ENCODE assay signal across 8 mouse cellular contexts in genomic region chr5:139344021-139344686, GRCm38 (mm10). TPM values are rescaled to one million over a fixed set of nuclear protein-coding genes. Genes with fewer than 3 reads are reported as not detected.
A peak's percentile ranks its signal among the peaks of the same experiment; 100 is the strongest.
DNase-seq lines count a peak whose midpoint lies in the region; ATAC-seq lines count a peak whose summit lies in the region.

No protein-coding gene starts in this region.

- peak overlapping the region; percentile 98 for H3K4me2 ChIP-seq in intestine, embryonic 14.5 days (ENCODE audit: low read length)

- no peak overlapping the region for H3K27ac ChIP-seq in intestine, embryonic 14.5 days (ENCODE audit: low read depth)

- no peaks in the 10 kb centered on the region for H3K9me3 ChIP-seq in intestine, embryonic 14.5 days (ENCODE audit: control insufficient read depth, low read length)

- peak; percentile 81 for DNase-seq in 3134 (ENCODE audit: extremely low read depth, insufficient read length, low spot score)
- peak; percentile 77 to 92 for DNase-seq in adrenal gland, adult (ENCODE audit: inconsistent age in 2 of 2, low spot score in 1 of 2)
- peak; percentile 91 for DNase-seq in embryo, embryonic 10 days (ENCODE audit: low spot score)
- peak; percentile 83 for DNase-seq in gastrocnemius, postnatal 14 days
- DNase-seq in intestine, embryonic 14.5 days (ENCODE audit: low spot score): peak; percentile 91
- peak; percentile 67 to 73 for DNase-seq in left cerebral cortex, postnatal 36 days (ENCODE audit: low spot score in 2 of 2)
- peak; percentile 87 for DNase-seq in mesoderm, embryonic 11.5 days (ENCODE audit: low read depth, low spot score)
- peak; percentile 74 for DNase-seq in skeletal muscle tissue, adult 2 months (ENCODE audit: low read depth, low spot score)

- peaks cover 35% of the 10 kb centered on the region for H3K36me3 ChIP-seq in intestine, embryonic 14.5 days (ENCODE audit: control insufficient read depth, insufficient read depth, low read length)

- H3K4me3 ChIP-seq in intestine, embryonic 14.5 days (ENCODE audit: low read depth, low read length): peak overlapping the region; percentile 96

- no peaks in the 10 kb centered on the region for H3K27me3 ChIP-seq in intestine, embryonic 14.5 days (replicated peaks; ENCODE audit: control insufficient read depth, insufficient read depth, low read length)

- WGBS in intestine, embryonic 14.5 days: 6% methylated on average over 12 of the region's 12 CpGs

- intact Hi-C loops in gastrocnemius, postnatal 14 days (cut with DNase I; ENCODE audit: low total_unique reads): no loop called here
- intact Hi-C loops in left cerebral cortex, postnatal 36 days (cut with DNase I): no loop called here

- peaks cover 9% of the 10 kb centered on the region for H3K4me1 ChIP-seq in intestine, embryonic 14.5 days (replicated peaks; ENCODE audit: control insufficient read depth, insufficient read depth, low read length)

- H3K9ac ChIP-seq in intestine, embryonic 14.5 days (ENCODE audit: low read length): peak overlapping the region; percentile 88

- peak; percentile 53 for ATAC-seq in intestine, embryonic 14.5 days (replicated peaks; ENCODE audit: low FRiP score, low TSS enrichment, low read depth)

RNA-seq across cellular contexts. Expression of gene Cox19, which starts 7.1 kb away (rescaled TPM):
- total RNA-seq in gastrocnemius, postnatal 14 days (2021): 10 to 100 TPM; 58.6 to 79.3 TPM
- polyA plus RNA-seq in intestine, embryonic 14.5 days (2014; fragmentation: Nextera tagmentation; extraction: Ambion mirVana): 149 and 150 TPM in 2 replicates
- total RNA-seq in left cerebral cortex, postnatal 36 days (2021): 10 to 100 TPM; 65.7 to 74.4 TPM

RNA-seq across cellular contexts. Expression of gene Cyp2w1, which starts 8.3 kb away (rescaled TPM):
- not detected for total RNA-seq in gastrocnemius, postnatal 14 days (2021)
- 5.9 and 9.1 TPM in 2 replicates for polyA plus RNA-seq in intestine, embryonic 14.5 days (2014; fragmentation: Nextera tagmentation; extraction: Ambion mirVana)
- not detected for total RNA-seq in left cerebral cortex, postnatal 36 days (2021)

RNA-seq across cellular contexts. Expression of gene Adap1, which starts 18.7 kb away (rescaled TPM):
- total RNA-seq in gastrocnemius, postnatal 14 days (2021): 1 to 10 TPM in 1 of 2 experiments, under 1 TPM in 1; 0.78 to 2.0 TPM
- polyA plus RNA-seq in intestine, embryonic 14.5 days (2014; fragmentation: Nextera tagmentation; extraction: Ambion mirVana): 4.7 and 7.7 TPM in 2 replicates
- total RNA-seq in left cerebral cortex, postnatal 36 days (2021): 100 to 1,000 TPM; 260 to 316 TPM

RNA-seq across cellular contexts. Expression of gene Gpr146, which starts 33.3 kb away (rescaled TPM):
- total RNA-seq in gastrocnemius, postnatal 14 days (2021): 10 to 100 TPM; 17.2 to 26.0 TPM
- polyA plus RNA-seq in intestine, embryonic 14.5 days (2014; fragmentation: Nextera tagmentation; extraction: Ambion mirVana): 1.4 and 1.7 TPM in 2 replicates
- total RNA-seq in left cerebral cortex, postnatal 36 days (2021): 10 to 100 TPM; 13.5 to 14.0 TPM

Comparison
In these comparisons a context has a peak if more than half of its experiments do, and no peak if none do; other contexts are left out.
1. RNA of gene Adap1, which starts 18.7 kb away (total RNA-seq): 260 to 316 TPM in left cerebral cortex, postnatal 36 days; 0.78 to 2.0 TPM in gastrocnemius, postnatal 14 days; every median in the first group is over 10 times any median in the second.
2. Peak in every context shown above with its lines, with median percentiles within 50 percentile points of each other: DNase-seq.